Mouse (Mus musculus): ENCODE data around the gene Tjap1.

DNA sequence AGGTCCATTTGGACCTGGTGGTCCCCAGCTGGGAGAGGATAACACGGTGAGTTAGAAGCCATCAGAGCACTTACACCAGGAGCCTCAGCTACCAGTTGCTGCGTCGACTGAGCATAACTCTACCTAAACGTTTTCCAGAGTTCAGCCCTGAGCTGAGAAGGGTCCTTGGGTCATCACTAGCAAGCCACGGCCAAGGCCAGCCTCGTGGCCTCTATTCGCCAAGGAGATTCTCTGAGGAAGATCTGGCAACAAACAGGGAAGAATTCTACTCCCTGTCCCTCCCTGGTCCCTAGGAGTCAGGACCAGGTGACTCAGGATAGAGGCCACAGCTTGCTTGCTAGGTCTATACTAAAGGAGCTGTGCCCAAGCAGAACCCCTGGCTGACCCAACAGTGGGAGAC lies 15.3 kb downstream of the Tjap1 start:
- TF ChIP-seq CTCF (IDR thresholded peaks at IDR 0.05; ENCODE audit: borderline replicate concordance, control insufficient read depth, extremely low read depth, insufficient read depth, low read length, poor library complexity) (no peak), POLR2A (IDR thresholded peaks at IDR 0.05; ENCODE audit: control insufficient read depth, extremely low read depth, insufficient read depth, low read length, poor library complexity) (no peak)

All from thymus, adult 2 months (tissue).